Mouse (Mus musculus) embryonic facial prominence, embryonic 14.5 days (tissue): ENCODE results near the gene Fez1. TPM values are rescaled to one million over a fixed set of nuclear protein-coding genes. Genes with fewer than 3 reads are reported as not detected.

Source experiments
- ATAC-seq: fragments of 200-750 bp; cut with Nextera tagmentation; 2 replicates; pipeline ENCODE4 v1.8.0; 2017; ENCODE audit warnings: low read depth, moderate number of reproducible peaks, moderate TSS enrichment
- DNase-seq: peaks from one replicate; pipeline ENCODE4 v3.0.0-alpha.2; 2015; ENCODE audit warnings: low spot score
- H3K27ac ChIP-seq: fragments of 300-500 bp; sonication (generic); replicated peaks from 2 replicates; pipeline ENCODE4 v1.5.1; 2014; ENCODE audit warnings: low read depth, mild to moderate bottlenecking, low read length, moderate library complexity
- H3K27me3 ChIP-seq: fragments of 300-500 bp; sonication (generic); replicated peaks from 2 replicates; pipeline ENCODE4 v1.6.1; 2014; ENCODE audit warnings: low read length; ENCODE audit not compliant: control insufficient read depth, insufficient read depth
- H3K36me3 ChIP-seq: fragments of 300-500 bp; sonication (generic); 2 replicates; pipeline ENCODE4 v1.6.1; 2014; ENCODE audit warnings: low read length, mixed read lengths; ENCODE audit not compliant: control insufficient read depth, insufficient read depth
- H3K4me1 ChIP-seq: fragments of 300-500 bp; sonication (generic); 2 replicates; pipeline ENCODE4 v1.6.1; 2014; ENCODE audit warnings: antibody characterized with exemption, low read length; ENCODE audit not compliant: control insufficient read depth, insufficient read depth
- H3K4me2 ChIP-seq: fragments of 300-500 bp; sonication (generic); 2 replicates; pipeline ENCODE4 v1.6.1; 2014; ENCODE audit warnings: low read depth, mild to moderate bottlenecking, low read length, moderate library complexity, mixed read lengths
- H3K4me3 ChIP-seq: fragments of 300-500 bp; sonication (generic); 2 replicates; pipeline ENCODE4 v1.5.1; 2014; ENCODE audit warnings: low read depth, mild to moderate bottlenecking, low read length
- H3K9ac ChIP-seq: fragments of 300-500 bp; sonication (generic); 2 replicates; pipeline ENCODE4 v1.6.1; 2014; ENCODE audit warnings: low read depth, mild to moderate bottlenecking, low read length, moderate library complexity, mixed read lengths
- H3K9me3 ChIP-seq: fragments of 300-500 bp; sonication (generic); 2 replicates; pipeline ENCODE4 v1.6.1; 2016; ENCODE audit warnings: low read length; ENCODE audit not compliant: control insufficient read depth
- WGBS: fragments of 180-500 bp; shearing (Covaris S2); extraction: QIAGEN DNeasy Blood & Tissue Kit; methylation state at CpG from one replicate; pipeline ENCODE4 v1.1.7; 2014; 5-methylcytosine and 5-hydroxymethylcytosine counted together
- polyA plus RNA-seq: library from polyadenylated mRNA; unstranded; fragments of >200 nt; fragmentation: Nextera tagmentation; extraction: Ambion mirVana; gene quantifications from 2 replicates; pipeline ENCODE4 v1.2.1, GENCODE M21; 2014

Fez1 gene
- polyA plus RNA-seq, 1 experiment from 2014 or later, result 47.7 TPM

GRCm38 (mm10) chr9:36916915-36917314 lies 95.3 kb downstream of the Fez1 start:
- Histone ChIP-seq H3K36me3 (no peaks in the 10 kb centered on the region), H3K27ac (peak overlapping the region; percentile 74), H3K9ac (0 out of 2 replicates have a peak overlapping the region, but pooled peaks have one; percentile 43), H3K4me1 (peaks cover 11% of the 10 kb centered on the region), H3K9me3 (no peaks in the 10 kb centered on the region), H3K4me2 (peak overlapping the region; percentile 31; the same call in 1 of the 2 replicates), H3K4me3 (no peak overlapping the region), H3K27me3 (no peaks in the 10 kb centered on the region)
- DNase-seq (peak; percentile 90), ATAC-seq (peak; percentile 79)
- WGBS, result 30% methylated on average over 5 of the region's 5 CpGs

GRCm38 (mm10) chr9:36918582-36918981 lies 96.9 kb downstream of the Fez1 start:
- H3K9me3 ChIP-seq, result no peaks in the 10 kb centered on the region
- no peak overlapping the region for H3K4me2 ChIP-seq
- H3K9ac ChIP-seq, result no peak overlapping the region
- H3K27me3 ChIP-seq, result no peaks in the 10 kb centered on the region
- DNase-seq (no peak), ATAC-seq (no peak)
- WGBS, result 47% methylated on average over 3 of the region's 3 CpGs
- peaks cover 11% of the 10 kb centered on the region for H3K4me1 ChIP-seq
- no peaks in the 10 kb centered on the region for H3K36me3 ChIP-seq
- H3K4me3 ChIP-seq, result no peak overlapping the region
- H3K27ac ChIP-seq, result no peak overlapping the region

- ATAC-seq, result peak; percentile 32; the same call in 1 of the 2 replicates
- H3K27me3 ChIP-seq, result no peaks in the 10 kb centered on the region
- H3K36me3 ChIP-seq, result no peaks in the 10 kb centered on the region
- no peak overlapping the region for H3K27ac ChIP-seq
- no peak overlapping the region for H3K9ac ChIP-seq
- DNase-seq, result peak; percentile 80
- no peaks in the 10 kb centered on the region for H3K9me3 ChIP-seq
- peaks cover 11% of the 10 kb centered on the region for H3K4me1 ChIP-seq
- 43% methylated on average over 4 of the region's 4 CpGs for WGBS
- H3K4me3 ChIP-seq, result no peak overlapping the region
- H3K4me2 ChIP-seq, result no peak overlapping the region
Observed at GRCm38 (mm10) chr9:36919472-36919871, 97.8 kb downstream of the Fez1 start.

- Histone ChIP-seq H3K4me2 (no peak overlapping the region), H3K4me1 (peaks cover 8% of the 10 kb centered on the region), H3K27ac (no peak overlapping the region), H3K27me3 (no peaks in the 10 kb centered on the region), H3K9me3 (no peaks in the 10 kb centered on the region), H3K9ac (no peak overlapping the region), H3K36me3 (no peaks in the 10 kb centered on the region), H3K4me3 (no peak overlapping the region)
- ATAC-seq (peak; percentile 51; the same call in 1 of the 2 replicates), DNase-seq (peak; percentile 19)
- 74% methylated on average over 13 of the region's 13 CpGs for WGBS
Observed at GRCm38 (mm10) chr9:36921718-36922415, 100.2 kb downstream of the Fez1 start.

GRCm38 (mm10) chr9:36923753-36924152 lies 102.1 kb downstream of the Fez1 start:
- Histone ChIP-seq H3K27me3 (no peaks in the 10 kb centered on the region), H3K4me3 (no peak overlapping the region), H3K4me1 (peaks cover 7% of the 10 kb centered on the region; the same call in 1 of the 2 replicates), H3K36me3 (no peaks in the 10 kb centered on the region), H3K4me2 (no peak overlapping the region), H3K9ac (no peak overlapping the region), H3K27ac (no peak overlapping the region), H3K9me3 (no peaks in the 10 kb centered on the region)
- 85% methylated on average over 5 of the region's 5 CpGs for WGBS
- DNase-seq (peak; percentile 45), ATAC-seq (no peak)

Other genes with a start within 250 kb of the Fez1 start
- not detected in 2 replicates for gene Gm17689, start 239.2 kb upstream of the Fez1 start, polyA plus RNA-seq
- gene A630095E13Rik, start 178.5 kb upstream of the Fez1 start, polyA plus RNA-seq, result not detected in 2 replicates
- gene Acrv1, start 128.6 kb upstream of the Fez1 start, polyA plus RNA-seq, result not detected in 2 replicates
- 29.8 and 33.0 TPM in 2 replicates for gene Chek1, start 94.8 kb upstream of the Fez1 start, polyA plus RNA-seq
- gene Stt3a, start 54.2 kb upstream of the Fez1 start, polyA plus RNA-seq, result 249 and 264 TPM in 2 replicates
- gene Ei24, start 24.5 kb upstream of the Fez1 start, polyA plus RNA-seq, result 51.5 and 60.7 TPM in 2 replicates